Mouse (Mus musculus): Measurements from ENCODE around the gene Abca15.
"Not testable (repeated sequence)": the region's sequence is repeated elsewhere in the genome, so short reads cannot be mapped to it uniquely, and the experiment has no call there.

Gene Abca15

DNA sequence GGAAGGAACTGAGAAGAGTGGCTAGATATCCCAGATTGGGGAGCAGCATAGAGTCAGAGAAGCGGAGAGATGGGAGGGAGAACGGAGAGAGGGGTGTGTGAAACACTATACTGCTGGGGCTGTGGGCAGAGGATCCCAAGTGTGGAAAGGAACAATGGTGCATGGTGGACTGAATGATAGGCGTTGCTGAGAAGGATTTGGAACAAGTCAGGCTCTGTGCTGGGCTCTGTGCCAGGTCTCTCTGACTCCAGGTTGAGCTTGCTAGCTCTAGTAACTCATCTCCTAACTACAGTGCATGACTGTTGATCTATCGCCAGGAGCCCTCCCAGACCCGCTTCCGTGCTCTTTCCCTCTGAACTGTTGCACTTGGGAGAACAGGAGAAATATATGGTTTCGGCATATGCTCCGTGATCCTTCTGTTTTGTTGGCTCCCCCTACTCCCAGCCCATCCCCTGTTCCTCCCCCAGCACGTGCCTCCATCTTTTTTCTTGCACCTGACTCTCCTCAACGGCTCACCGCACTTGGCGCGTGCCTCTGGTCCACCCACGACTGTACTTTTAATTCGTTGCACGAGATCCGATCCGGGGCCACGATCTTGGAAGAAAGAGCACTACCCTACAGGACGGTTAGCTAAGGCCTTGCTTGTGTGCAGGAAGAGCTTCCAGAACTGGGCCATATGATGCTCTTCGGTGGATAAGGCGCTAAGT, at the start of gene Abca15:
Gene Abca15, plus strand, starts transcription at position 584 of the 707 bp plus-strand sequence.
- DNase-seq: peak; percentile 84 to 85

GRCm38 (mm10) chr7:120285286-120285685, 43.2 kb upstream of the Abca15 start:
- DNase-seq: peak; percentile 39 to 63

GRCm38 (mm10) chr7:120316086-120316485, 12.4 kb upstream of the Abca15 start:
- no peak for DNase-seq

DNA sequence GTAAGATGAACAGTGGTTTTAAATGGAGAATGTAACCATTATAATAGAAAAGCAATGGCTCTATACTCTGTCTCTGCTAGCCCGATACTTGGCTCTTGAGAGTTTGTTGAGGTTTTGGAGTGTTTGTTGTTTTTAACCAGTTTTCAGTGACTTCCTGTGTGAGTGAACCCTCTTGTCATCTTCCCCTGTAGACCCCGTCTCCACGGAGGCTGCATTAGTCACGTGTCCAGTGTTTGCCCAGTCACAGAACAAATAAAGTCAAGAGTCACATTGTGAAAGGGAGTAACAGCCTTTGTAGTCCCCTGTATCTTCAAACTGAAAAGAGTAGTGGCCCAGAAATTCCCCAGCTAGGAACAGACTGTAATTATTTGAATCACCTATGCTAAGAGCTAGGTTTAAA, 5.5 kb upstream of the Abca15 start:
- no peak for DNase-seq

- not testable (repeated sequence) for DNase-seq
These were observed 2.6 kb upstream of the Abca15 start for GRCm38 (mm10) chr7:120325911-120326310.

DNA sequence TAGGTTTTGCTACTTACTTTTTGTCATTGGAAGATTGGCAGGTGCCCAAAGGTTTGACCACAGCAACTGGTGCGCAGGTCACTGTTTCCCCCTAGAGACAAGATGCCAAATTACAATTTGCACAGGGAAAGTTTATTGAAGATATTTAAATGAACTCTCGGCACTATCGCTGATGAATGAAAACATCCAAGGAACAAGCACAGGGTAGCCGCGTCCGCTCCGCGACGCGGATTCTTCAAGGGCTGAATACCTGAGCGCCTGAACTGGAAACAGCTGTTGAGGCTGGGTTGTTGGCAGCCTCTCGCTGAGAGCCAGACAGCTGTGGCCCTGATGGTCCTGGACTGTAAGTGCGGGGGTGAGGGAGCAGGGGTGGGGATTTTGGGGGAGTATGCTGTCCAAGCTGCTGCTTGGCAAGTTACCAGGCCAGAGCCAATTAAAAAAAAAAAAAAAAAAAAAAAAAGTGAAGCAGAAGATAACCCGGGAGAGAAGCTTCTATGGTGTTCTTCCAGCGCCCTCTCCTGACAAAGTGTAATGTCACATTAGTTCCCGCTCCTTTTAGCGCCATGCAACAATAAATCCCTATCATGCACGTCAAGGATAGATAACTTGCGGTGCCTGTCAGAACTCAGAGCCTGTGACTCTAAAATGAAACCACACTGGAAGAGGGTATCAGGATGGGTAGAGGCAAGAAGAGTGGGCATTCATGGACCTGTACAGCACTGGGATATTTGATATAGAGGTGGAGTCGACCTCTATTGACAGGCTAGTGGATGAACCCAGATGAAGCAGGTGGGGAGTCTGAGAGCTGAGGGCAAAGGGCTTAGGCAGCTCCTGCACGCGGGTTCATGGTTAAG, 1.0 kb upstream of the Abca15 start:
- DNase-seq: peak; percentile 40 to 48

GRCm38 (mm10) chr7:120361159-120361558, 32.7 kb downstream of the Abca15 start:
- DNase-seq: peak in 1 of 2 experiments; percentile 4

GRCm38 (mm10) chr7:120409447-120409846, 81.0 kb downstream of the Abca15 start, which contains the start of gene Abca16:
Gene Abca16, plus strand, starts transcription at chr7:120409647.
- peak in 1 of 2 experiments; percentile 30 for DNase-seq

- DNase-seq: no peak
These were observed 83.9 kb downstream of the Abca15 start for GRCm38 (mm10) chr7:120412391-120412790.

DNA sequence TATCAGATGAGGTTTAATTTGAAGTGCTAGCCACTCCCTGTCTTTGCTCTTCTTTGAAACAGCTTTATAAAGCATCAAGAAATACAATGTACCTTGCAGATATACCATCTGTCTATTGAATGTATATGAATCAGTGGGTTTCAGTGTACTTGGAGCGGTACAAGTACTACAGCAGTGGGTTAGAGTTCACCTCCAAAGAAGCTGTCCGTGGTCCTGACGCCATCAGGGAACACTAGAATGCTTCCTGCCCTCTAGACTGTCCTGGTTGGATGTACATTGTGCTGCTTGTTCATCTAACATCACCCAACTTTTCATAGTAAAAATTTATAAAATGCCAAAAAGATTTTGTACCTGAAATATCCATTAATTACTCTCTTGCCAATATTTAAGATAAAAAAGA, 98.2 kb downstream of the Abca15 start:
- DNase-seq: peak in 1 of 2 experiments; percentile 22

DNA sequence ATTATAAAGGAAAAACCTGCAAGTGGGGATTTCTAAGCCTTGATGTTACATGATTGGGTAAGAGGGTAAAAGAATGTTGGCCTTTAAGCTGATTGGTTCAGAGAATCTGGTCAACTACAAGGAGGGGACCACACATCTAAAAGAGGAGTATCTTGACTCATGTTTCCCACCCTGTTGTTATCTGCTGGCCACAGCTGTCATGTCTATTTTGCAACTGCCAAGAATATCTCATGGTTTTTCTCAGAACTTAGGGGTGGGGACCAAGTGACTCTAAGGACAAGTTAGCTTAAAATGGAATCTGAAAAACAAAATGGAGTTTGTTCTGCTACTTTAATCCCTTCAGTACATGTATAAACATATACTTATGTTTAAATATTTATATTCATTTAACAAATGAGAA, 103.0 kb downstream of the Abca15 start:
- DNase-seq: no peak
